Mouse (Mus musculus) ES-Bruce4 (cell line): ENCODE data around the gene Klrb1.
"Not testable (repeated sequence)": the region's sequence is repeated elsewhere in the genome, so short reads cannot be mapped to it uniquely, and the experiment has no call there.

Source experiments
- CTCF ChIP-seq: IDR thresholded peaks from one replicate; pipeline ENCODE4 v1.8.1; 2011; ENCODE audit warnings: low read depth, low read length
- POLR2A ChIP-seq: IDR thresholded peaks from one replicate; pipeline ENCODE4 v1.8.1; 2011; ENCODE audit warnings: low read length; ENCODE audit not compliant: insufficient read depth

- peak; percentile 58 for TF ChIP-seq CTCF
- TF ChIP-seq POLR2A: not testable (repeated sequence)
These were observed 30.9 kb upstream of the Klrb1 start for GRCm38 (mm10) chr6:128753610-128754224.
